Mouse (Mus musculus) ovary, adult 10 weeks (tissue): ENCODE data around the gene Rtcb. TPM values are rescaled to one million over a fixed set of nuclear protein-coding genes. Genes with fewer than 3 reads are reported as not detected.

Source experiments
- polyA plus RNA-seq: library from polyadenylated mRNA; stranded (reverse); fragments of 350-450 nt; fragmentation: Illumina TruSeq; extraction: RNeasy Lipid Tissue Mini Kit (QIAGEN cat#74804); gene quantifications from one replicate; pipeline ENCODE4 v1.2.3, GENCODE M21; 2014

The Rtcb gene
- 38.9 TPM for polyA plus RNA-seq

DNA sequence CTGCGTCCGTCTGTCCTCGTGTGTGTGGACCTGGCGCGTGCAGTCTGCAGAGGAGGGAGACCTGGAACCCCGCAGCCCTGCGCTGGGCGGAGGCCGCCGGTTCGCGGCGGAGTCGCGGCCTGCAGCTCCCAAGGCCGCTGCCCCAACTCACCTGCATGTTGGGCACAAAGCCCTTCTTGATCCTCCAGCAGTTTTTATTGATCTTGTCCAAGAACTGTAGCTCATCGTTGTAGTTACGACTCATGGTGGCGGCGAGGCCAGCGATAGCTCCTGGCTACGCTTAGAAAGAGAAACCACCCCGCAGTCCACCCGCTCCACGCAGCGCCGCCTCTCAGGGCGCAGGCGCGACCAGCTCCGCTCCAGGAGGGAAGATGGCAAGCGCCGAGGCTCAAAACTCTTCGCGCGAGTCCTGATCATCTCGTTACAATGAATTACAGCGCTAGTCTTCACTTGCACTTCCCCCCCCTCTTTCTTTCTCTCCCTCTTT lies at the start of gene Rtcb:
Gene Rtcb, minus strand, starts transcription at position 360 of the 487 bp plus-strand sequence.

DNA sequence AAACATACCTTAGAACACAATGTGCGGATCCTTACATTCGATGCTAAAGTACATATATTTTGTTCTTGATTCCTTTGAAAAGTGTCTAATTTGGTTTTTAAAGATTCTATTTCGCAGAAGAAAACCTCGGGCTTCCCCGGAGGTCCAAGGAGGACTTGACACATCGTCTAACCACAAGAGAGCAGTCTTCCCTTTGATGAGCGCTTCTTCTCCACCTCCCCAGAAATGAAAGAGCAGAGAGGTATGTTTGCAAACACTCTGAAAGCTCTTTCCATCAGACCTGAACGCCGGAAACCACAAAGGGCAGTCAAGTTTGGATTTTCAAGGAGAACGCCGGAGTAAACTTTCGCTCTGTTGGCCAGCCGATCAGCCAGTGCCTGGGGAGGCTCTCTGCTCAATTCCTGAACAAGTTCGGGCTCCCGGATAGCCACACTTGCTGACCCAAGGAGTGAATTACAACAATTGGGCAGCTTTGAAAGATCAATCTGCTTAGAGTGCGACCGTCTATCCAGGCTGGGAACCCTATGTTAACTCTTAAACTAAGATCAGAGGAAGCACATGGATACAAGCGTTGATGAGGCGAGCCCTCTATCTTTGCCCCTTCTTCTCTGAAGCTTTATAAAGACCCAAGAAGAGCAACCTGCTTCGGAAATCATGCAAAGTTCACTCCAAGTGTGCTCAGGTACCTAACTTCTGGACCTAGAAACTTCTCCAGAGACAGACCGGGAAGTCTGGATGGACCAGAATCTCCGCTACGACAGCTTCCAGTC lies 29.8 kb downstream of the Rtcb start, which contains the start of gene Ascl4:
Gene Ascl4, plus strand, starts transcription at position 6 of the 770 bp plus-strand sequence.

DNA sequence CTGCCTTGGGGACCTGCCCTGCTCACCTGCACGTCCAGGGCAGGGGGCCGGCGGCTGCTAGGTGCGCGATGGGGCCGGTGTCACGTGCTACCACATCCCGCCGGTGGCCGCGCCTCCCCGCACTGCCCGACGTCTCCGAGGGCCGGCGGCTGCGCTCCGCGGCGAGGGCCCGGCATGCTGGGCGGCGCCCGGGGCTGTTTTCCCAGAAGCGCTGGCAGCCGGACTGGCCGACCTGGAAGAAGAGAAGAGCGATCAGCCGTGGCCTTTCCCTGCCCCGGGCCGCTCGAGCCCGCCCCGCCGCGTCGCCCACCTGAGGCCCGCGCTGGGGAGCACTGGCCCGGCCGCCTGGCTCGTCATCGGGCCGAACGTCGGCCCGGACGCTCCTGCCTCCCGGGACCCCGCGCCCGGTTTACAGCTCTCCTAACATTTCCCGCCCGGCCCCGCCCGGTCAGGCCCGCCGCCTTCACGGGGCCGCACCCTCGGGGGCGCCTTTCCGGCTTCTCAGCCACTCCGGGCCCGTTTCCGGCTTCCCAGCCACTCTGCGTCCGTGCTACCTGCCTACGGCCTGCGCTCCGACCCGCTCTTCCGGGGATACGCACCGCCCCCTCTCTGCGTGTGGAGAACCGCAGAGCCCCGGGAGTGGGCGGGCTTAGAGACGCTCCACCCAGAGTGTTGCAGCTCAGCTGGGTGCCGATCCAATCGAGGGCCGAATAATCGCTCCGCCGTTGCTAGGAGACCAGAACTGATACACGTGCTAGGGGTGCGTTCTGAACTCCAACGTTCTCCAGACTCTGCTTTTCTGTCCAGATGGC lies 40.9 kb downstream of the Rtcb start, which contains the start of gene Prdm4:
Gene Prdm4, minus strand, starts transcription at position 645 of the 812 bp plus-strand sequence.

Other genes starting within 250 kb of the Rtcb start
- 42.4 TPM for gene Pwp1, start 128.3 kb downstream of the Rtcb start, polyA plus RNA-seq
- 18.5 TPM for gene Prdm4, start 40.7 kb downstream of the Rtcb start, polyA plus RNA-seq
- gene Ascl4, start 30.1 kb downstream of the Rtcb start, polyA plus RNA-seq, result not detected
- 0.37 TPM for gene Bpifc, start 54.1 kb upstream of the Rtcb start, polyA plus RNA-seq
- 12.5 TPM for gene Fbxo7, start 64.1 kb upstream of the Rtcb start, polyA plus RNA-seq